In the genomic region with DNA sequence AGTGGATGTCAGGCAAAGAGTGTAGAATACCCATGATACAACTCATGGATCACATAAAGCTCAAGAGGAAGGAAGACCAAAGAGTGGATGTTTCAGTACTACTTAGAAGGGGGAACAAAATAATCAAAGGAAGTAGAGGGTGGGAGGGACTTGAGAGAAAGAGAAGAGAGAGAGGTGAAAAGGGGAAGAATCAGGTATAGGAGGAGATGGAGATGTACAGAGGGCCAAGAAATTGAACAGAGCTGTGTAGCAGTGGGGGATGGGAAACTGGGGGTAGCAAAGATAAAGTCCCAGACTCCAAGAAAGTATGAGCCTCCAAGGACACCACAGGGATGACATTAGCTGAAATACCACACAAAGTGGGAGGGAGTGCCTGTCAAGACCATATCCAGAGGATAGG, we compare ENCODE assay signal across 32 mouse cellular contexts.
"Had no signal": no experiment of that assay in that cellular context is flagged by ENCODE, and none has a peak within 500 bp of the region (broad histone marks: within the 10 kb centered on the region; RNA-seq: fewer than 3 reads in every experiment).

No protein-coding gene starts in this region.

- H3K9me3 ChIP-seq: heart, embryonic 12.5 days; heart, embryonic 13.5 days; heart, embryonic 15.5 days; hindbrain, embryonic 10.5 days; hindbrain, embryonic 12.5 days; hindbrain, embryonic 13.5 days; hindbrain, embryonic 15.5 days; intestine, embryonic 15.5 days; kidney, embryonic 15.5 days had no signal

- H3K4me1 ChIP-seq: heart, embryonic 15.5 days; hindbrain, embryonic 10.5 days; hindbrain, embryonic 12.5 days; hindbrain, embryonic 13.5 days; hindbrain, embryonic 15.5 days; intestine, embryonic 15.5 days; kidney, embryonic 15.5 days had no signal

- H3K27ac ChIP-seq: heart, embryonic 13.5 days; heart, embryonic 15.5 days; hindbrain, embryonic 10.5 days; hindbrain, embryonic 12.5 days; hindbrain, embryonic 13.5 days; hindbrain, embryonic 14.5 days; hindbrain, embryonic 15.5 days; hindbrain, postnatal 0 days; intestine, embryonic 15.5 days; kidney, embryonic 15.5 days; kidney, postnatal 0 days had no signal

- DNase-seq: heart, postnatal 10 days; heart, postnatal 14 days; heart, postnatal 36 days; heart, postnatal 4 days; kidney, adult 11 months; kidney, adult 18-20 months; kidney, adult 2 months; kidney, adult 8-10 months; kidney, adult 9 months; kidney, postnatal 10 days; kidney, postnatal 14 days; kidney, postnatal 25 days; kidney, postnatal 36 days; kidney, postnatal 4 days; layer of hippocampus, adult 9-11 months; layer of hippocampus, postnatal 36 days had no signal

- H3K4me2 ChIP-seq: heart, embryonic 11.5 days; heart, embryonic 12.5 days; heart, embryonic 13.5 days; heart, embryonic 15.5 days; hindbrain, embryonic 12.5 days; hindbrain, embryonic 13.5 days; hindbrain, embryonic 14.5 days; hindbrain, embryonic 15.5 days; intestine, embryonic 15.5 days; kidney, embryonic 15.5 days had no signal

- ATAC-seq: inflammation-experienced regulatory T-cells, adult 6 months; intestine, embryonic 15.5 days; intestine, embryonic 16.5 days; intestine, postnatal 0 days had no signal

- H3K9ac ChIP-seq: heart, embryonic 12.5 days; heart, embryonic 13.5 days; heart, embryonic 15.5 days; hindbrain, embryonic 12.5 days; hindbrain, embryonic 13.5 days; hindbrain, embryonic 14.5 days; hindbrain, embryonic 15.5 days; intestine, embryonic 15.5 days; kidney, embryonic 15.5 days had no signal

- H3K4me3 ChIP-seq: heart, embryonic 12.5 days; heart, embryonic 13.5 days; heart, embryonic 15.5 days; hindbrain, embryonic 10.5 days; hindbrain, embryonic 12.5 days; hindbrain, embryonic 13.5 days; hindbrain, embryonic 15.5 days; intestine, embryonic 15.5 days; kidney, embryonic 15.5 days had no signal

- H3K27me3 ChIP-seq: heart, embryonic 12.5 days; heart, embryonic 13.5 days; heart, embryonic 15.5 days; hindbrain, embryonic 12.5 days; hindbrain, embryonic 13.5 days; hindbrain, embryonic 15.5 days; intestine, embryonic 15.5 days; kidney, embryonic 15.5 days had no signal

- H3K36me3 ChIP-seq: heart, embryonic 12.5 days; heart, embryonic 13.5 days; heart, embryonic 15.5 days; hindbrain, embryonic 10.5 days; hindbrain, embryonic 12.5 days; hindbrain, embryonic 13.5 days; hindbrain, embryonic 15.5 days; intestine, embryonic 15.5 days; kidney, embryonic 15.5 days had no signal
